Mouse (Mus musculus) left cerebral cortex, postnatal 36 days (tissue): ENCODE data around the gene Trmt11. TPM values are rescaled to one million over a fixed set of nuclear protein-coding genes. Genes with fewer than 3 reads are reported as not detected.
A peak's percentile ranks its signal among the peaks of the same experiment; 100 is the strongest.
"Not testable (repeated sequence)": the region's sequence is repeated elsewhere in the genome, so short reads cannot be mapped to it uniquely, and the experiment has no call there.

ENCODE experiments used
- DNase-seq, 2 experiments: peaks; one replicate each; pipeline ENCODE4 v3.0.0; 2021 to 2022; ENCODE audit warnings: low spot score in 2 of 2, mixed read lengths in 1 of 2
- intact Hi-C: fragments of 180-260 bp; cut with DNase I; formaldehyde crosslinking; loops from one replicate; pipeline ENCODE4 v1.15.1; 2025
- total RNA-seq, 2 experiments: library from RNA; stranded (reverse); gene quantifications; 2 replicates each; pipeline ENCODE4 v1.2.3; 2021

The Trmt11 gene
- total RNA-seq, 2 experiments from 2014 or later: 8.0 to 8.4 TPM

DNA sequence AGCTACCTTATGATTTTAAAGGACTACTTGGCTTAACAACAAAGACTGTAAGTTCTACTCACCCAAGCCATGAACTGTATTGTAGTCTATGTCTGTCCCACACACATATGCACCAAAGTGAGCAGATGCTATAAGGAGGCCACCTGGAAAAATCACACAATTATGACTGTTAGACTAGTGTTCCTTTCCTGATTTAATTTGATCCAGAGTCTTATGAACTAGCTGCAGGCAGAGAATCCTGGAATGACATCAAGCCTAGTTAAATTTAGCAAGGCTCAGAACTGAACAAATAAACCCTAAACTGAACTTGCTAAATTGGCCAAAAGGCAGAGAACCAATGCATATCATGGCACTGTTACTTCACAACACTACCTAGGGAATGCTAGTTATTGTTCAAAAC lies 34.2 kb downstream of the Trmt11 start:
- intact Hi-C loops: no loop called here
- no peak for DNase-seq

DNA sequence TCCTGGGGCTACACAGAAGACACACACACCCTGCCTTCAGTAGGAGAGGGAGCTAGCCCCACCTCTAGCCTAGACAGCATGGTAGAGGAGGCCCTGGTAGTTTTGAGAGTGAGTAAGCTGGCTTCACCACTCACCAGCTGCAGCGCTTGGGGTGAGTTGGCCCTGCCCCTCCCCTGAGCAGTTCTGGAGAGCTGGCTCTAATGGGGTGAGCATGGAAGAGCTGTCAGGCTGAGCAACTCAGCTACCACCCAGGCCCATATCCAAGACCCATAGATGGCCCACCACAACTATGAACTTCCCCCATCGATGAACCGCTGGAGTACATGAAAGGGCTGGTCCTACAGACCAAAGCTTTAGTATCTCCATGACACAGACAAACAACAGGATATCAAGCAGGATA lies 35.9 kb downstream of the Trmt11 start:
- intact Hi-C loops: no loop called here
- DNase-seq: no peak

DNA sequence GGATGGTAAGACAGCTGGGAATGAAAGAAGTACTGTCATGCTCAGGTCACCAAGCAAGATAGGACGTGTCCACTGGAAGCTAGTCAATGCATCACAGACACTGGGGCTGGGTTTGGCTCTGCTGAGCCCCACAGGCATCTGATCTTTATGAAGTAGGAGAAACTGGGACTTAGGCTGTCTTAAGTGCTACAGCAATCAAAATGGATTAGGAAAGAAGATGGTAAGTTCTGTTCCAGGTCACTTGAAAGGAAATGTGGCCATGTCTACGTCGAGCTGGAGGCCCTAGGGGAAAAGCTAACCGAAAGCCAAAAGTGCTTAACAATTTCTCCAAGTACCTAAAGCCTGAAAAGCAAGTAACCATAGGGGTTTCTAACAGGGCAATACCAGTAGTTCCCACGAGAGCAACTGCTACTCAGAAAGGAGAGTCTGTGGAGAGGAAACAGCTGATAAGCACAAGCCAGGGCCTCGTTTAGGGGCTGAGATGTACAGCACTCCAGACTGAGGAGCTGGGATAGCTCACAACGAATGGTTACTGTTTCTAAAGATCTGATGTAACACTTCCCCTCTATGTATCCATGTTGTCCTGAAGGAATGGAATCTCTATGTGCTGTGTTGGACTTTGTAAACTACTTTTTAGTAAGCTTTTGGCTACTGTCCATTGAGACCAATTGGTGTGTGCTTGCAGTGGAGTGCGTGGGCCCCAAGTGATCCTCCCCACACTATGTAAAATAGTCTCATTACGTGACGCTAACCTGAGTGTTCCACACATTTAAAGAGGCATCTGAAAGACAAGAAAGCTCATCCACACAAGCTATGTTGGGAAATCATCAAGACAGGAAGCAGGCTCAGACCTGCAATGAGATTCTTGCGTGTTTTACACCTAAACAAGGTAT lies 44.6 kb downstream of the Trmt11 start:
- intact Hi-C loops: no loop called here
- DNase-seq: no peak

DNA sequence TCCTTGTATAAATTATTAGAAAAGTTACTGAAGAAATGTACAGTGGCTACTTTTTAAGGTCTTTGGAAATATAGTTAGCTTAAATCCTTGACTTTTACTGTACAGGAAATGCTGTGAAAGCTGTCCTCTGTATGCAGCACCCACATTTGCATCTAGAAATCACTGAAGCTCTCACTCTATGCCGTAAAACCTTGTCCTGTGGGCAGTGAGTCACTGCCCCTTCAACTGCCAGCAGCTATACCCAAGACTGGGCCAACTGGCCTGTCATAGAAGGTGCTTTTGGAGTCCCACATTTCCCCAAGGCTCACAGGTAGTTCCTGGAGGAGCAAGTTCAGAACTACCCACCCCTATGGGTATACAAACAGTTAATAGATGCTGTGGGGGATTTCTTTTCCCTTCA lies 48.2 kb downstream of the Trmt11 start:
- intact Hi-C loops: no loop called here
- no peak for DNase-seq

DNA sequence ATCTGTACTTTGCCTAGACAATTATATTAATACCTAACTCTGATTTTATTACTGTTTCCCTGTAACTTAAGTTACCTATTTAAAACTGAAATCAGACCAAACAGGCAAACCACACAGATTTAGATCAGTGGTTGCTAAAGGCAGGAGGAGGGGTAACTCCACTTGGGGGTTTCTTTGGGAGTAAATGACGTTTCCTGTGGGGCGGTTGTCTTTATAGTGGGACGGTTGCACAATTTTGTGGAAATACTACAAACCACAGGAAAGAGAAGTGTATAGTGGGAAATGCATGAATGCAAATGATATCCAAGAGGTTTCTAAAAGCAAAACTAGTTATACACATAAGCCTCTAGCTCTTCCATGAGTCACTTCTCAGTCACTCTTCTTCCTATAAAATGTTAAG lies 50.6 kb downstream of the Trmt11 start:
- intact Hi-C loops: loop anchor here (10.0 kb wide), 1 partner anchor 1185 kb away; the partner anchor contains the start of gene Rnf146

DNA sequence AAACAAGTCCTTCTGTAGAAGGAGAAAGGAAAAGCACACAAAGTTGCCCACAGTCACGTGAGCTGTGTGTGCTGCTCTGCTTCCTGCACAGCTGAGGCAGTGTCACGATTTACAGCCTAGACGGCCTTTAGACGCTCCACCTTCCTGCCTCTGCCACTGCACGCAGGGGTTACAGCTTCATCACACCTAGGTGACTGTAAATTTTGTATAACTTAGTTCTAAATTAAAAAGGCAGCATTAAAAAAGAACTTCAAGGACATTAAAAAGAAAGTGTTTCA lies 62.1 kb downstream of the Trmt11 start:
- intact Hi-C loops: loop anchor here (5.0 kb wide), 1 partner anchor 1006 kb away; no protein-coding TSS in a partner anchor
- DNase-seq: no peak

More for the DNA sequence above, 50.6 kb downstream of the Trmt11 start:
- no peak for DNase-seq

DNA sequence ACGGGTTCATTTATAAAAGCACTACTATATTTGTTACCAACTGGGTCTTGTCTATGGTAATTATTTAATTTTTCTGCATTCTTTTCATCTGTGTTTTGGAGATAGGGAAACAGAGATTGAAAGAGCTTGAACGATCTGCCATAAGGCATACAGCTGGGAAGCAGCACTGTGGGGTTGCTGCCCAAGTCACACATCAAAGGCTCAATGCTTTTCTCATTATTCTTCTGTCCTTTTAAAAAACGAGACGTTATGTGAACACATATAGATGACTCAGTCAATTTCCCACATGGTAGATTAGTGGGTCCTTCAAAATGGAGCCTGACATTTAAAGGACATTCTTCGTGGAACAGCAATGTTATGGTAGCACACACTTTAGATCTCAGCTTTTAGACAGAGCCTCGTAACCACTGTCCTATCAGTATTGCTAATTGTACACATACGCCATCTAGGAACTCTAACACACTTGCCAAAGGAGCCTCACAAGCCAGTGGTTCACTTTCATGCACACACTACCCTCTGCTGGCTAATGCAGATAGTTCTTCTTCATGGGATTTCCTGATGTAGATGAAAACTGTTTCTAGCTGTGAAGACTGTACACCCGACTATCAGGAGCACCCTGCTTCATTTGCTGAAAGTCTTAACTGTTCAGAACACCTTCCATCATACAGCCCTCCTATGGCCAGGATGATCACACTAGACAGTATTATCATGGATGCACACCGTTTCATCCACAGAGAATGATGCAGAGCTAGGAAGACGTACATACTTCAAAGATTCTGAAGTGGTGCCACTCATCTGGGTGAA lies 62.6 kb downstream of the Trmt11 start:
- intact Hi-C loops: loop anchor here (5.0 kb wide), 1 partner anchor 1006 kb away; no protein-coding TSS in a partner anchor
- peak; percentile 16 to 43 for DNase-seq

DNA sequence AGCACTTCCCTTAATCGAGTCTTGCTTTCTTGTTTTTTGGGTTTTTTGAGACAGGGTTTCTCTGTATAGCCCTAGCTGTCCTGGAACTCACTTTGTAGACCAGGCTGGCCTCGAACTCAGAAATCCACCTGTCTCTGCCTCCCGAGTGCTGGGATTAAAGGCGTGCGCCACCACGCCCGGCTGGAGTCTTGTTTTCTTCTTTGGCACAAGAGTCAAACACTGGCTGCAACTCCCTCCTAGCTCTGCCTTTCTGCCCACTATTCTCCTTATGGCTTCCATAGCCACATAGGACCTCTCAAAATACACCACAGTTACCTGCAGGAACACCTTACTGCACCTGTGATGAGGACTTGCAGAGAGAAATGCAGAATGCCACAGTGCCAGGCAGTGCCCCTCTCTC lies 64.6 kb downstream of the Trmt11 start:
- intact Hi-C loops: loop anchor here (5.0 kb wide), 1 partner anchor 1004 kb away; no protein-coding TSS in a partner anchor
- DNase-seq: not testable (repeated sequence)

DNA sequence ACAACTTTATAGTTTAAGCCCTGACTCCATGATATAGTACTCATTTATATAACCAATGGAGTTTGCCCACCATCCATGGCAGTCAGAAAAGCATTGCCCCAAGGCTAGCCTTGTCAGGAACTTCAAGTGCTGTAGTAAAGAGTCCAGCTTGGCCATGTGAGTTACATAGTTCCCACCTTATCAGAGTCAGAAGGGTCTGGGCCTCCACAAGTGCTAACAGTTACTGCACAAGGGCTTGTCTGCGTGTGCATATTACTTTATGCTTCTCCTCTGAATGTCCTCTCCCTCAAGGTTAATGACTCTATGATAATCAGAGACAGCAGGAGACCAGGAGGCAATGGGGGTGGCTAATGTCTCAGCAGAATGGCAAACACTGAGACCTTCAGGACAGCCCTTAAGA lies 73.4 kb downstream of the Trmt11 start:
- no peak for DNase-seq
- intact Hi-C loops: no loop called here

DNA sequence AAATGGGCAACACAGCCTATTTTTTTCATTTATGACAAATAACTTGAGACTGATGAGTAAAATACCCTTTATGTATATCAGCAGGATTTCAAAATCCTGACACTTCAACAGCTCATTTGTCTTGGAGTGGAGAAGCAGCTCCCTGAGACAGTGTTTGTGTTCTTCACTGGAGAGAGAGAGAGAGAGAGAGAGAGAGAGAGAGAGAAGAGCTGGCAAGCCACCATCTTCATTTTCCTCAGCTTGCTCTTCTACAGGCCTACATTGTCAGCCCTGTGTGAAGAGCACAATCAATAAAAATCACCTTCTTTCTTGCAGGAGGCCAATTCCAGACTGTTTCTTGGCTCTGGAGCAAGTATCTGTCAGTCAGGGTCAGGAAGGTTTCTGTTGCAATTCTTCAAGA lies 78.8 kb downstream of the Trmt11 start:
- intact Hi-C loops: no loop called here
- DNase-seq: no peak

DNA sequence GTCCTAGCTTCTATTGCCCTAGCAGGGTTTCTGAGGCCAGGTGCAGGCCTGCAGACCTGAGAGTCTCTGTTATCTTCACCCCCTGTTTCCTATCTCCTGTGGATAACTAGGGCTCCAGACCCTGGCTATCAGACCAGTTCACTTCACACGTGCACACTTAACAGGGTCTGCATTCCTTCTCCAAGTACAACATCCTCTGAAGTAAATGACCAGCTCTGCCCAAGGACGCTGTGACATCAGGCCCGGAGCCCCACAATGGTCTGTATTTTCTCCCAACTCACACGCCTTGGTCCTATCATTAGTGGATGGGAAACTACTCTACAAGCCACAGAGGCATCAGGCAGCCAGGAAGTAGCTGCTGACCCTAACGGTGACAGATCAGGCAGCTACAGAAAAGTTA lies 81.4 kb downstream of the Trmt11 start:
- intact Hi-C loops: no loop called here
- DNase-seq: no peak

DNA sequence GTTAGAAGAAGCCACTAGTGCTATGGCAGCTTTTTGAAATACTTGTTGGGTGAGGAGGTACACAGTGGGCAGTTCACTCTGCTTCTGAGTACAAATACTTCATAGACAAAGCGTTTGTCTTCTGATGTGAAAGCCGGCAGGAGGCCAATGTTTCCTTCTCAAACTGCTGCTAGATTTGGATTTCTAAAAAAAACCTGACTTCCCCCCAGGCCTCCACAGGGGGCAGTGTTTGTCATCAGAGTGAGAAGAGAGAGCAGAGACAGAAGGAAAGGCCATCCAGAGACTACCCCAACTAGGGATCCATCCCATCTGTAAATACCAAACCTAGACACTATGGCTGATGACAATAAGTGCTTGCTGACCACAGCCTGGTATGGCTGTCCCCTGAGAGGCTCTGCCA lies 83.3 kb downstream of the Trmt11 start:
- intact Hi-C loops: no loop called here
- DNase-seq: no peak

DNA sequence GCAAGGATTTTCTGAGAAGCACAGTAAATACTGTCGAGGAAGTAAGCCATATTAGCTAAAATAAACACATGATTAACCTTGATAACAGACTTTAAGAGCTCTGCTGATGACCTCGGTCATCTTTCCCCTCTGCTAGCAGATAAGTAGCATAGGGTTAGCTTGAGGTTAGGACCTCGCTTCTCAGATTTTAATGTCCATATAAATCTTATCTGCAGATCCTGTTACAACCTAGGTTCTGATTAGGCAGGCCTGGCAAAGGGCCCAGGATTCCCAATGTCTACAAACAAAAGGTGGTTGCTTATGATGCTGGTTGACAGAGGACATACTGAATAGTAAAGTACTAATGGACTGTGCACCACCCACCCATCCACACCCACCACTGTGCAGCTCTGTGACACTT lies 83.8 kb downstream of the Trmt11 start:
- DNase-seq: no peak
- intact Hi-C loops: no loop called here

DNA sequence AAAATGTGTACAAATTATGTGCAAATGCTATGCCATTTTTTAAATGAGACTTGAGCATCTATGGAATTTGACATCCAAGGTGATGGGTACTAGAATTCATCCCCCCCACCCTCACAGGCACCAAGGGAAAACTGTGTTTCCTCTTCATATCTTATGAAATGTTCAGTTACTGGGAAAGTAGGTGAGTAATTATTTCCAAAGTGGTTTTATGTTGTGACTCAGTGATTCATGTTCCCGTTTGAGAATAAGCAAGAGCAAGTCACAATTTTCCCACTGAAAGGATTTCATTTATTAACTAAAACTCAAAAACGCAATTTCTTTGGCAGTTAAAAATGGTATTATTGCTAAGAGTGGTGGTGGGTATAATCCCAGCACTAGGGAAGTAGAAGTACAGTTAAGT lies 95.8 kb downstream of the Trmt11 start:
- intact Hi-C loops: no loop called here
- no peak for DNase-seq

DNA sequence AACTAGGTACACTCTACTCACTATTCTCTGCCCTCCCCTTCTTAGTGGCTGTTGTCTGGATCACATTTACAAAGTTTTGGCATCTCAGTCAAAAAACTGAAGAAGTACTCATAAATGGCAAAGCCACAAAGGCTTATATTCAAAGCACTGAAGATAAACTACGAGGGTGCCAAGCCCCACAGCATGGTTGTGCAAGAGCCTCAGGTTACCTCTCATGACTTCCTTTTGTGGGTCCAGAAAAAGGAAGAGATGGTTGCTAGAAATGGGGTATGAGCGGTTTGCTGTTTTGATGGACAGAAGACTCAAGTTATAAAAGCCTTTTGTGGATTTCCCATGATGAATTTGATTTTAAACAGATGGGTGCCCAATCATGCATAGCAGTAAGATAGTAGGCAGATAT lies 97.4 kb downstream of the Trmt11 start:
- intact Hi-C loops: no loop called here
- DNase-seq: no peak

DNA sequence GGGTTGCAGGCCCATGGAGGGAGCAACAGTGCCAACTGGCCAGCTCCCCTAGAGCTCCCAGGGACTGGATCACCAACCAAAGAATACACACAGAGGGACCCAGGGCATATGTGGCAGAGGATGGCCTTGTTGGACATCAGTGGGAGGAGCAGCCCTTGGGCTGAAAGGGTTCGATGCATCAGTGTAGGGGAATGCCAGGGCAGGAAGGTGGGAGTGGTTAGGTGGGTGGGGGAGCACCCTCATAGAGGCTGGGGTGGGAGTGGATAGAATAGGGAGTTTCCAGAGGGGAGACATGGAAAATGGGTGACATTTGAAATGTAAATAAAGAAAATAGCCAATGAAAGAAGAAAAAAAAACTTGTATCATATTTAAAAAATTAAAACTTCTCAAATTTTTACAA lies 97.8 kb downstream of the Trmt11 start:
- intact Hi-C loops: no loop called here
- DNase-seq: no peak

DNA sequence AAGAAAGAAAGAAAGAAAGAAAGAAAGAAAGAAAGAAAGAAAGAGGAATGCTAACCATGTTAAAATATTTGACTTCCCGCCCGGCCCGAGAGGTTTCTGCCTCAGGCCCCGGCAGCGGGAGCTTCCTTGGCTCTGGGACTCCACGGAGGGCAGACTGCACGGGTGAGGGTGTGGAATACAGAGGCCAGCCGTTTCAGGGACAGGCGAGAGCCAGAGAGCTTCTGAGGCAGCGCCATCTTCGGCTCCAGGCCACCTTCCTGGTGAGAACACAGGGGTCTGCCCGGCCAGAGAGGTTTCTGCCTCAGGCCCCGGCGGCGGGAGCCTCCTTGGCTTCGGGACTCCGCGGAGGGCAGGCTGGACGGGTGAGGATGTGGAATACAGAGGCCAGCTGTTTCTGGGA lies 102.3 kb downstream of the Trmt11 start:
- DNase-seq, intact Hi-C loops: not testable (repeated sequence)
